Mouse (Mus musculus) embryonic fibroblast, embryonic 13.5 days (primary cell): Measurements from ENCODE around the gene Gclm.
"Not testable (repeated sequence)": the region's sequence is repeated elsewhere in the genome, so short reads cannot be mapped to it uniquely, and the experiment has no call there.

Experiments used
- CTCF ChIP-seq: IDR thresholded peaks from 2 replicates; pipeline ENCODE4 v1.5.1; 2011; ENCODE audit warnings: mild to moderate bottlenecking, control low read depth, low read length, moderate library complexity, borderline replicate concordance; ENCODE audit not compliant: insufficient read depth
- POLR2A ChIP-seq: IDR thresholded peaks from 2 replicates; pipeline ENCODE4 v1.6.1; 2011; ENCODE audit warnings: low read depth, mild to moderate bottlenecking, control low read depth, low read length, moderate library complexity

DNA sequence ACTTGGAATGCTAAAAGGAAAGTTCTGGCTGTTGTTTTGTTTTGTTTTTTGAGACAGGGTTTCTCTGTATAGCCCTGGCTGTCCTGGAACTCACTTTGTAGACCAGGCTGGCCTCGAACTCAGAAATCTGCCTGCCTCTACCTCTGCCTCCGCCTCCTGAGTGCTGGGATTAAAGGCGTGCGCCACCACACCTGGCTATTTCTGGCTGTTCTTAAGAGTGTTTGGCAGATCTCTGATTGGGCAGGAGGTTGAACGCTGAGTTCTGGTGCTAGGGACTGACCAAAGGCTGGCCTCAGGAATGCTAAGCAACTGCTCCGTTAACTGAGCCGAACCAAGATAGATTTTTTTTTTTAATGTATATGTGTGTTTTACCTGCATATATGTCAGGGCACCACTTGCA, 8.7 kb downstream of the Gclm start:
- TF ChIP-seq CTCF, POLR2A: not testable (repeated sequence)
